Mouse (Mus musculus): ENCODE measurements at regions not wholly inside any gene's neighbourhood (a gene's known extent, or its start where the extent isn't known, plus 50 kb on each side); places are given as distances from the start of the nearest gene placed in this dataset.

DNA sequence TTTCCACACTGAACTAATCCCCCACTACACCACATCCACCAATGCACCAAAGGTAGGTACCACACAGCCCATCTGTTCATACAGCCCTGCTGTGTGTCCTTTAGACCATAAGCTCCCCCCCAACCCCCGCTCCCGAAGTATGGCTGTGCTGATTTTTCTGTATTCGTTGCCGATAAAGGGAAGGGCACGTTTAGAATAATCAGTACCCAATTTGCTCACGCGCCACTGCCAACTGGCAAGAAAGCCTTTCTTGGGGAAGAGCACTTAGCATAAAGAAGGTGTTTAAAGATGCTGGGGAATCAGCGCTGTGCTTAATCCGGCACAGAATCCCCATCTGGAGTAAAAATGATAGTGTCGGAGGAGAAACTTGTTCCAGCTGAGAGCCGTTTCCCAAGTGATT lies 111.4 kb downstream of the Cd83 start:
- no peak for TF ChIP-seq CTCF (IDR thresholded peaks at IDR 0.05; ENCODE audit: borderline replicate concordance, extremely low read depth, insufficient read depth, insufficient read length)
- no peak for TF ChIP-seq POLR2A (IDR thresholded peaks at IDR 0.05; ENCODE audit: borderline replicate concordance, extremely low read depth, insufficient read depth, insufficient read length, poor library complexity, severe bottlenecking)
- DNase-seq (ENCODE audit: low read depth) = peak; percentile 78

- no peak for DNase-seq (ENCODE audit: low read depth)
- TF ChIP-seq POLR2A (IDR thresholded peaks at IDR 0.05; ENCODE audit: borderline replicate concordance, extremely low read depth, insufficient read depth, insufficient read length, poor library complexity, severe bottlenecking) = no peak
- TF ChIP-seq CTCF (IDR thresholded peaks at IDR 0.05; ENCODE audit: borderline replicate concordance, extremely low read depth, insufficient read depth, insufficient read length) = no peak
Observed at GRCm38 (mm10) chr13:43897046-43897445, 112.5 kb downstream of the Cd83 start.

DNA sequence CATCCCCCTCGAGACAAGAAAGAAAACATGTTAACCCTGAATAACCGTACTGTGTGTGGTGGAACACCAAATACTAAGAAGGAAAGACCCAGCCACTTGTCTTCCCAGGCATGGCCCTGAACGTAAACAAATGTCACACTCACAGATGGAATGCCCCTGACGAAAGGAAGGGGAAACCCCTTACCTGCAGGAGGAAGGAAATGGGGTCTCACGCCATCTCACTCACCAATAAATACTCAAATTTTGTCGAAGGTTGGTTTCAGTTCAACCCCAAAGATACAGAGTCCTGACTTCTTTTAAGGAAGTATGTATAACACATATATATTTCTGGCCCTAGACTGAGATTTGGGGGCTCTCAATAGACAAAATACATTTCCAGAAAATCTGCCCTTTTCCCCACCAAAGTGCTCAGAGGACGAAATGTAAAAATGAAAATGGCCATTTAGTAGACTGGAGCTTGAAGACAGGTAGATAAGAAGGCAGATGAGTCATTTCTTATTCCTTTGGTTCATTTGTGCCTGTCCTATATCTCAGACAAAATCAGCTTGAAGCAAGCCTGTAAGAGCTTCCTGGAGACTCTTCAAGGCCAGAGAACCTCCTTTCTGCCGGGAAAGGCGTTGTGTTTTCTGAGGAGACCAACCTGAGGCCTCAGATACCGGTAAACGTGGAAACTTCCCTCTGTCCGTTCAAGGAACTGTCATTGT lies 114.1 kb downstream of the Cd83 start:
- TF ChIP-seq POLR2A (IDR thresholded peaks at IDR 0.05; ENCODE audit: borderline replicate concordance, extremely low read depth, insufficient read depth, insufficient read length, poor library complexity, severe bottlenecking) (no peak), CTCF (IDR thresholded peaks at IDR 0.05; ENCODE audit: borderline replicate concordance, extremely low read depth, insufficient read depth, insufficient read length) (no peak)
- no peak for DNase-seq (ENCODE audit: low read depth)

DNA sequence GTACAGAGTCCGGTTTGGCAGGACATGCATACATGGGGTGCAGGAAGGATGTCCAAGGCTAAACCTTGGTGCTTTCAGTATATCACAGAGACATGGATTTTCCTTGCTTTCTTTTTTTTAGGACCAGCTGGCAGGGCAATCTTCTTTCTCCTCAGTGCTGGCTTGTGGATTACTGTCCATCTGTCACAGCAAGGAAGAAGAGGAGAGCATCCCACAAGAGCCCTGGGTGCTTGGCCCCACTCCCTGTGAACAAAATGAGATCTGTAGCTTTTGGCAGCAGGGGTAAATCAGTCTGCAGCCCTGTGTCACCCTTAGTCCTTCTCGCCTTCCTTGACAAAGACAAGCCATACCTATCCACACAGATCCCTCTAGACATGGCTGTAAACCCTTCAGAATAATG lies 115.5 kb downstream of the Cd83 start:
- no peak for DNase-seq (ENCODE audit: low read depth)
- TF ChIP-seq POLR2A (IDR thresholded peaks at IDR 0.05; ENCODE audit: borderline replicate concordance, extremely low read depth, insufficient read depth, insufficient read length, poor library complexity, severe bottlenecking) = no peak
- TF ChIP-seq CTCF (IDR thresholded peaks at IDR 0.05; ENCODE audit: borderline replicate concordance, extremely low read depth, insufficient read depth, insufficient read length) = no peak

DNA sequence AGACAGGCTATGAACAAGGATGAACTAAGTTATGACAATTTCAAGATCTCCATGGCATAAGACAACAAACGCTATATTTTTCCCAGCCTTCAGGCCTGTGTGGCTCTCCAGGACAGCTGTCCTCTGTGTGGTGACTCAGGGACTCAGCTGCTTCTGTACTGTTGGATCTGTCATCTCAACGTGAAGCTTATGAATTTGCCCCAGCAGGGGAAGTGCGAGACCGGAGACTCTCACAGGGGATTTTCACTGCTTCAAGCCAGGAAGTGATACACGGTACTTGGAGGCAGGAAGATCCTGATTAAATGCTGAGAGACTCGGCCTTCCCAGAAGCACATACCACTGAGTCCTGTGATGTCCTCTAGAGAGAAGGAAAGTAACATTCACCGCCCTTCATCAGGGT lies 116.2 kb downstream of the Cd83 start:
- DNase-seq (ENCODE audit: low read depth) = peak; percentile 23
- TF ChIP-seq CTCF (IDR thresholded peaks at IDR 0.05; ENCODE audit: borderline replicate concordance, extremely low read depth, insufficient read depth, insufficient read length) = no peak
- TF ChIP-seq POLR2A (IDR thresholded peaks at IDR 0.05; ENCODE audit: borderline replicate concordance, extremely low read depth, insufficient read depth, insufficient read length, poor library complexity, severe bottlenecking) = no peak

- TF ChIP-seq POLR2A (IDR thresholded peaks at IDR 0.05; ENCODE audit: borderline replicate concordance, extremely low read depth, insufficient read depth, insufficient read length, poor library complexity, severe bottlenecking) (no peak), CTCF (IDR thresholded peaks at IDR 0.05; ENCODE audit: borderline replicate concordance, extremely low read depth, insufficient read depth, insufficient read length) (no peak)
- peak; percentile 53 for DNase-seq (ENCODE audit: low read depth)
Observed at GRCm38 (mm10) chr13:43903391-43903790, 118.8 kb downstream of the Cd83 start.

DNA sequence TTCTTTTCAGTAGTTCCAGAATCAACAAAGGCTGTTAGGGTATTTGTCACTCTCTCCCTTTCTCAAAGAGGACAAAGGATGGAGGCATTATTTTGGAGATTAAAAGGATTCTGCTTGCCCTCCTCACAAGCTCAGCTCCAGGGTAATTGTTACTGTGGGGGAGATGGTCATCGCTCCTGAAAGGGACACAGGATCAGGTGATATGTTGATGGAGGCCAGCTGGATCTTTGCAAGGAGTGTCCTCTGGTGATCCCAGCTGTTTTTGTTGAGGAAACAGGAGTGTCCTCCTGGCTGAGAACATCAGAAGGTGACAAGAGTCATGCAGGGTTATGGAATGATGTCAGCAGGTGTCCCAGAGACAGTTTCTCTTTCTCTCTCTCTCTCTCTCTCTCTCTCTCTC lies 119.7 kb downstream of the Cd83 start:
- DNase-seq (ENCODE audit: low read depth) = no peak
- TF ChIP-seq CTCF (IDR thresholded peaks at IDR 0.05; ENCODE audit: borderline replicate concordance, extremely low read depth, insufficient read depth, insufficient read length) = no peak

DNA sequence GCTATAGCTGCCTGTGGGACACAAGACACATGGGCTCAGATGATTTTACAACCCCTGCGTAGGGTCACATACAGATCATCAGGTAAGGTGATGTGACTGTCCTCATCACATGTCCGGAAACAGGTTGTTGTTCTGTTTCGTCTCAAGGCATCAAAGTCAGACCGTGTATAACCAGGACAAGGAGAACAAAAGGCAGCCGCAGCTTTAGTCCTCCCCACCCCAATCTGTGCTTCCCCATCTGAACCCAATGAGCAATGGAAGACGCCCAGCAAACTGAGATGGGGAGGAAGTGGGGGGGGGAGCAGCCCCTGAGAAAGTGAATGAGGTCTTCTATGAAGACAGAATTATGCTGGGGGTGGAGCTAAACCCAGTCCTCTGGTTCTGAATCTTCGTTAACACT lies 121.7 kb downstream of the Cd83 start:
- DNase-seq (ENCODE audit: low read depth) = no peak
- no peak for TF ChIP-seq CTCF (IDR thresholded peaks at IDR 0.05; ENCODE audit: borderline replicate concordance, extremely low read depth, insufficient read depth, insufficient read length)
- no peak for TF ChIP-seq POLR2A (IDR thresholded peaks at IDR 0.05; ENCODE audit: borderline replicate concordance, extremely low read depth, insufficient read depth, insufficient read length, poor library complexity, severe bottlenecking)

DNA sequence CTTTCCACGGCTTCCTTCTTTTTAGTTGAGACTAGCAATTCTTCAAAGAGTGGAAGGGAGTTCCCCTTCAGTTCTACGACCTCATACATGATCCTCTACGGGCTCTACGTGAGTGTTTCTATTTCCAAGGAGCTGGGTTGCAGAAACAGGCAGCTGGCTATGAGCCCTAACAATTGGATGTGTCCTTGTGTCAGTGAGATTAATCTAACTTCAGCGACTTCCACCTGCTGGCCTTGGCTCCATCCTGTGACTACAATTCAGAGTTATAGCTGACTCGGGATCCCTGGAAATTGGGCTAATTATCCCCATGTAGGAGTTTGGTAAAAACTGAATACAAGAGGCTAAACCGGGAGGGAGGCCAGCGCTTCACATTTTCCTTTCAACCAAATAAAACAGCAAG lies 122.8 kb downstream of the Cd83 start:
- DNase-seq (ENCODE audit: low read depth) = peak; percentile 38
- no peak for TF ChIP-seq CTCF (IDR thresholded peaks at IDR 0.05; ENCODE audit: borderline replicate concordance, extremely low read depth, insufficient read depth, insufficient read length)
- no peak for TF ChIP-seq POLR2A (IDR thresholded peaks at IDR 0.05; ENCODE audit: borderline replicate concordance, extremely low read depth, insufficient read depth, insufficient read length, poor library complexity, severe bottlenecking)

- peak; percentile 16 for DNase-seq (ENCODE audit: low read depth)
- TF ChIP-seq CTCF (IDR thresholded peaks at IDR 0.05; ENCODE audit: borderline replicate concordance, extremely low read depth, insufficient read depth, insufficient read length) (no peak), POLR2A (IDR thresholded peaks at IDR 0.05; ENCODE audit: borderline replicate concordance, extremely low read depth, insufficient read depth, insufficient read length, poor library complexity, severe bottlenecking) (no peak)
Observed at GRCm38 (mm10) chr13:43908041-43908644, 123.6 kb downstream of the Cd83 start.

- TF ChIP-seq POLR2A (IDR thresholded peaks at IDR 0.05; ENCODE audit: borderline replicate concordance, extremely low read depth, insufficient read depth, insufficient read length, poor library complexity, severe bottlenecking) = no peak
- TF ChIP-seq CTCF (IDR thresholded peaks at IDR 0.05; ENCODE audit: borderline replicate concordance, extremely low read depth, insufficient read depth, insufficient read length) = no peak
- DNase-seq (ENCODE audit: low read depth) = no peak
Observed at GRCm38 (mm10) chr13:43909933-43910332, 125.4 kb downstream of the Cd83 start.

DNA sequence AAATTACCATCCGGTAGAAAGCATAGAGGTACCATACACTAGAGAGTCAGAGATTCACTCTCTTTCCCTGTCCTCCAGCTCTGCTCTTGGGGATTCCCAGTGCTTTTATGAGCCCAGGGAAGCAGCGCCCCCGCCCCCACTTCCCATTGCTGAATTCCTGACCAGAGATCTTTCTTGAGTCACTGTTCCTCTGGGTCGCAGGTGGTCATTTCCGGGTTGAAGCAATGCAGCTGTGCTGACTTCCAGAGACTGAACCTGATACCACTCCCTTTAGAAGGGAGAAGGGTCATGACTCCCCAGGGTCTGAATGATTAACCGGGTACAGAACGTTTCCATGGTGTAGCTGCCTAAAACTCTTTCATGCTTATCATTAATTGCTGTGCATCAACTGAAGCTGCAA lies 128.9 kb downstream of the Cd83 start:
- no peak for DNase-seq (ENCODE audit: low read depth)
- TF ChIP-seq POLR2A (IDR thresholded peaks at IDR 0.05; ENCODE audit: borderline replicate concordance, extremely low read depth, insufficient read depth, insufficient read length, poor library complexity, severe bottlenecking) = no peak
- TF ChIP-seq CTCF (IDR thresholded peaks at IDR 0.05; ENCODE audit: borderline replicate concordance, extremely low read depth, insufficient read depth, insufficient read length) = no peak

Measured in brain, embryonic 14.5 days (tissue).